Mouse (Mus musculus): ENCODE results near the gene Bzw2. TPM values are rescaled to one million over a fixed set of nuclear protein-coding genes. Genes with fewer than 3 reads are reported as not detected.
A peak's percentile ranks its signal among the peaks of the same experiment; 100 is the strongest.
"Not testable (repeated sequence)": the region's sequence is repeated elsewhere in the genome, so short reads cannot be mapped to it uniquely, and the experiment has no call there.

Gene Bzw2
- 9.6 and 10.1 TPM in 2 replicates for polyA plus RNA-seq (2012; rRNA removed)

- Histone ChIP-seq H3K27ac (ENCODE audit: insufficient read depth, low read depth, low read length) (peak within 1 kb of the TSS; percentile 93), H3K36me3 (ENCODE audit: control insufficient read depth, insufficient read depth, low read length) (no peaks in the 10 kb centered on the region), H3K4me1 (ENCODE audit: control insufficient read depth, insufficient read depth, low read length) (peaks cover 5% of the 10 kb centered on the region; the same call in 1 of the 2 replicates), H3K4me3 (ENCODE audit: insufficient read depth, low read depth, low read length) (peak within 1 kb of the TSS; percentile 86), H3K27me3 (replicated peaks; ENCODE audit: control insufficient read depth, insufficient read depth, low read length) (no peaks in the 10 kb centered on the region)
- peak; percentile 86 for DNase-seq
- under 1% methylated on average over 26 of the region's 26 CpGs for WGBS
- TF ChIP-seq CTCF (conservative IDR thresholded peaks at IDR 0.05; ENCODE audit: insufficient read depth, insufficient read length, low read depth, low read length) (no peak), POLR2A (IDR thresholded peaks at IDR 0.05; ENCODE audit: low read depth, low read length) (peak; percentile 23)
Observed at GRCm38 (mm10) chr12:36157638-36158308, at the start of gene Bzw2. Gene Bzw2 (minus strand): TSS chr12:36158080.

GRCm38 (mm10) chr12:36207072-36207799, 49.4 kb upstream of the Bzw2 start:
- Histone ChIP-seq H3K4me3 (ENCODE audit: insufficient read depth, low read depth, low read length) (no peak overlapping the region), H3K4me1 (ENCODE audit: control insufficient read depth, insufficient read depth, low read length) (no peaks in the 10 kb centered on the region), H3K27ac (ENCODE audit: insufficient read depth, low read depth, low read length) (no peak overlapping the region), H3K36me3 (ENCODE audit: control insufficient read depth, insufficient read depth, low read length) (no peaks in the 10 kb centered on the region), H3K27me3 (replicated peaks; ENCODE audit: control insufficient read depth, insufficient read depth, low read length) (no peaks in the 10 kb centered on the region)
- TF ChIP-seq CTCF (conservative IDR thresholded peaks at IDR 0.05; ENCODE audit: insufficient read depth, insufficient read length, low read depth, low read length), result no peak
- no peak for TF ChIP-seq POLR2A (IDR thresholded peaks at IDR 0.05; ENCODE audit: low read depth, low read length)
- peak; percentile 81 for DNase-seq
- 42% methylated on average over 9 of the region's 9 CpGs for WGBS

GRCm38 (mm10) chr12:36205579-36206119, 47.8 kb upstream of the Bzw2 start:
- H3K4me3 ChIP-seq (ENCODE audit: insufficient read depth, low read depth, low read length); H3K4me1 ChIP-seq (ENCODE audit: control insufficient read depth, insufficient read depth, low read length); H3K27me3 ChIP-seq (replicated peaks; ENCODE audit: control insufficient read depth, insufficient read depth, low read length); H3K36me3 ChIP-seq (ENCODE audit: control insufficient read depth, insufficient read depth, low read length); H3K27ac ChIP-seq (ENCODE audit: insufficient read depth, low read depth, low read length); DNase-seq: not testable (repeated sequence)
- WGBS, result 65% methylated on average over 5 of the region's 5 CpGs

- H3K27ac ChIP-seq (ENCODE audit: insufficient read depth, low read depth, low read length), result no peak overlapping the region
- peaks cover 23% of the 10 kb centered on the region for H3K36me3 ChIP-seq (ENCODE audit: control insufficient read depth, insufficient read depth, low read length)
- H3K27me3 ChIP-seq (replicated peaks; ENCODE audit: control insufficient read depth, insufficient read depth, low read length), result no peaks in the 10 kb centered on the region
- TF ChIP-seq CTCF (conservative IDR thresholded peaks at IDR 0.05; ENCODE audit: insufficient read depth, insufficient read length, low read depth, low read length) (no peak), POLR2A (IDR thresholded peaks at IDR 0.05; ENCODE audit: low read depth, low read length) (no peak)
- 96% methylated on average over 7 of the region's 7 CpGs for WGBS
- H3K4me3 ChIP-seq (ENCODE audit: insufficient read depth, low read depth, low read length), result no peak overlapping the region
- no peak for DNase-seq
- H3K4me1 ChIP-seq (ENCODE audit: control insufficient read depth, insufficient read depth, low read length), result no peaks in the 10 kb centered on the region
Observed at GRCm38 (mm10) chr12:36194976-36195375, 37.1 kb upstream of the Bzw2 start.

GRCm38 (mm10) chr12:36190343-36190742, 32.5 kb upstream of the Bzw2 start:
- WGBS, result 91% methylated on average over 5 of the region's 5 CpGs

GRCm38 (mm10) chr12:36189610-36190009, 31.7 kb upstream of the Bzw2 start:
- Histone ChIP-seq H3K36me3 (ENCODE audit: control insufficient read depth, insufficient read depth, low read length) (peaks cover 4% of the 10 kb centered on the region; the same call in 1 of the 2 replicates), H3K27me3 (replicated peaks; ENCODE audit: control insufficient read depth, insufficient read depth, low read length) (no peaks in the 10 kb centered on the region), H3K27ac (ENCODE audit: insufficient read depth, low read depth, low read length) (no peak overlapping the region), H3K4me1 (ENCODE audit: control insufficient read depth, insufficient read depth, low read length) (no peaks in the 10 kb centered on the region), H3K4me3 (ENCODE audit: insufficient read depth, low read depth, low read length) (no peak overlapping the region)
- DNase-seq, result no peak
- TF ChIP-seq CTCF (conservative IDR thresholded peaks at IDR 0.05; ENCODE audit: insufficient read depth, insufficient read length, low read depth, low read length), result no peak
- 79% methylated on average over 3 of the region's 3 CpGs for WGBS

More at GRCm38 (mm10) chr12:36190343-36190742, 32.5 kb upstream of the Bzw2 start:
- TF ChIP-seq POLR2A (IDR thresholded peaks at IDR 0.05; ENCODE audit: low read depth, low read length), result no peak
- no peak for TF ChIP-seq CTCF (conservative IDR thresholded peaks at IDR 0.05; ENCODE audit: insufficient read depth, insufficient read length, low read depth, low read length)
- Histone ChIP-seq H3K36me3 (ENCODE audit: control insufficient read depth, insufficient read depth, low read length) (peaks cover 9% of the 10 kb centered on the region), H3K4me3 (ENCODE audit: insufficient read depth, low read depth, low read length) (no peak overlapping the region), H3K27me3 (replicated peaks; ENCODE audit: control insufficient read depth, insufficient read depth, low read length) (no peaks in the 10 kb centered on the region), H3K27ac (ENCODE audit: insufficient read depth, low read depth, low read length) (no peak overlapping the region), H3K4me1 (ENCODE audit: control insufficient read depth, insufficient read depth, low read length) (no peaks in the 10 kb centered on the region)
- no peak for DNase-seq

GRCm38 (mm10) chr12:36187081-36187480, 29.2 kb upstream of the Bzw2 start:
- no peak overlapping the region for H3K27ac ChIP-seq (ENCODE audit: insufficient read depth, low read depth, low read length)
- TF ChIP-seq CTCF (conservative IDR thresholded peaks at IDR 0.05; ENCODE audit: insufficient read depth, insufficient read length, low read depth, low read length) (no peak), POLR2A (IDR thresholded peaks at IDR 0.05; ENCODE audit: low read depth, low read length) (no peak)
- peaks cover 3% of the 10 kb centered on the region; the same call in 1 of the 2 replicates for H3K36me3 ChIP-seq (ENCODE audit: control insufficient read depth, insufficient read depth, low read length)
- H3K4me3 ChIP-seq (ENCODE audit: insufficient read depth, low read depth, low read length), result no peak overlapping the region
- no peaks in the 10 kb centered on the region for H3K4me1 ChIP-seq (ENCODE audit: control insufficient read depth, insufficient read depth, low read length)
- 56% methylated on average over 6 of the region's 6 CpGs for WGBS
- H3K27me3 ChIP-seq (replicated peaks; ENCODE audit: control insufficient read depth, insufficient read depth, low read length), result no peaks in the 10 kb centered on the region
- DNase-seq, result no peak

Data from kidney, adult 2 months (tissue).